Mouse (Mus musculus): Measurements from ENCODE around the gene Eif4enif1. TPM values are rescaled to one million over a fixed set of nuclear protein-coding genes. Genes with fewer than 3 reads are reported as not detected.

The Eif4enif1 gene
- polyA plus RNA-seq, 1 experiment from 2014 or later = 69.4 TPM

DNA sequence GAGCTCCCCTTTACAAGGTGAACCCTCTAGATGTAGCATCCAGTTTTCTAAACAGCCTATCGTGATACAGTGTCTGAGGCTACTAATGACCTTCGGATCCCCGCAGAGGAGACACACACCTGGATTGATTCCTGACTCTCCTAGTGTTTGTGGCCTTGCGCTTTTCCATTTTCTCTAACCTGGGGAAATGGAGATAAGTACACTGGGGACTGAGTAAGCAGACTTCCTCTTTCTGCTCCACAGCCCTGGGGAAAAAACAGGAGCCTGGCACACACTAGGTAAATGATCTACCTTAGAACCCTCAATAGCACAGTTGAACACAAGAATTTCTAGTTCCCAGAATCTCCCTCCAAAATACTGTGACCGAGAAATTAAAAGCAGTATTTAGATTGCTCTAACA is 85.7 kb downstream of the Eif4enif1 start:
- no peak for DNase-seq (ENCODE audit: low spot score)
- H3K36me3 ChIP-seq (ENCODE audit: control insufficient read depth, insufficient read depth, low read length) = no peaks in the 10 kb centered on the region
- peak overlapping the region; percentile 93 for H3K4me2 ChIP-seq (replicated peaks; ENCODE audit: low read depth, low read length)
- WGBS = 65% methylated on average over 5 of the region's 5 CpGs
- H3K27me3 ChIP-seq (ENCODE audit: control insufficient read depth, insufficient read depth, low read length) = no peaks in the 10 kb centered on the region
- peaks cover 2% of the 10 kb centered on the region; the same call in 1 of the 2 replicates for H3K4me1 ChIP-seq (replicated peaks; ENCODE audit: control insufficient read depth, insufficient read depth, low read length)
- H3K9me3 ChIP-seq (ENCODE audit: control insufficient read depth, low read length) = no peaks in the 10 kb centered on the region
- no peak overlapping the region for H3K27ac ChIP-seq (ENCODE audit: low read depth, low read length)
- H3K4me3 ChIP-seq (ENCODE audit: low read depth, low read length) = no peak overlapping the region; the same call in 1 of the 2 replicates
- ATAC-seq (ENCODE audit: low FRiP score) = no peak
- peak overlapping the region; percentile 98 for H3K9ac ChIP-seq (ENCODE audit: low read depth, low read length)

DNA sequence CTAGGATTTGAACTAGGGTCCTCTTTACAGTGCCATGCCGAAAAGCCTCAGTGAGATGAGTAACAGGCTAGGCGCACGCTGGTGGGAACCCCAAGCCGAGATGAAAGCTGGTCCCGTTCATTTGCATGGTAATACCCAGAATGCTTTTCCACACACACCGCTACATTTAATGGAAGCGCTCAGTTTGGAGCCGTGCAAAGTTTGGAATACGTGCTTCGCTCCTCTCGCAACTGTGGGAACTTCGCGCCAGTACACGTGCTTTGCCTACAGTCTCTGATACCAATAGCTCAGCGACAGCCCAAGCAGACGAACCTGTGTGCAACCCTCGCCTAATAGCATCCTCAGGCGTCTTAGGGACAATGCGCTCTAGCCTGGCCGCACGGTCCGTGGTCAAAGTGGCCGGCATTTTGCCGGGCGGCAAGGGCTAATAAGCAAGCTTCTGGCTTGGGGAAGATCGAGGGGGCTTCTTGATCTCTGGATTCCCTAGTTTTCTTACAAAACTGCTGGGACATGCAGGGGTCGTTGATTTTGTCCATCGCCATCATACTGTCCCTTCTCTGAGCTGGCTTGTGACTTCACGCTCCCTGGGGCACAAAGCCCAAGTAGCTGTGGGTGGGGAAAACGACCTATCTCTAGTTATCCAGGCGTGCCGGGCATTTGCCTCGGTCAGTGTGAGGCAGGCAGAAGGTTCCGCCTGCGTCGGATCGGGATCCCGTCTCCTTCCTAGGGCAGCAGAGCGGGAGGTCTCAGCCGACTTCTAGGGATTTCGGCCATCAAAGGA is 86.5 kb downstream of the Eif4enif1 start, which contains the start of gene Patz1:
TSS of gene Patz1 (plus strand) at position 354 of the 781 bp plus-strand sequence.
- Histone ChIP-seq H3K4me2 (replicated peaks; ENCODE audit: low read depth, low read length) (peak within 1 kb of the TSS; percentile 93), H3K9ac (ENCODE audit: low read depth, low read length) (peak within 1 kb of the TSS; percentile 98), H3K27me3 (ENCODE audit: control insufficient read depth, insufficient read depth, low read length) (no peaks in the 10 kb centered on the region), H3K4me3 (ENCODE audit: low read depth, low read length) (peak within 1 kb of the TSS; percentile 96), H3K27ac (ENCODE audit: low read depth, low read length) (peak within 1 kb of the TSS; percentile 100), H3K4me1 (replicated peaks; ENCODE audit: control insufficient read depth, insufficient read depth, low read length) (peaks cover 5% of the 10 kb centered on the region), H3K9me3 (ENCODE audit: control insufficient read depth, low read length) (no peaks in the 10 kb centered on the region), H3K36me3 (ENCODE audit: control insufficient read depth, insufficient read depth, low read length) (no peaks in the 10 kb centered on the region; the same call in 1 of the 2 replicates)
- ATAC-seq (ENCODE audit: low FRiP score) (peak; percentile 39), DNase-seq (ENCODE audit: low spot score) (peak; percentile 78)
- WGBS = under 1% methylated on average over 41 of the region's 41 CpGs

DNA sequence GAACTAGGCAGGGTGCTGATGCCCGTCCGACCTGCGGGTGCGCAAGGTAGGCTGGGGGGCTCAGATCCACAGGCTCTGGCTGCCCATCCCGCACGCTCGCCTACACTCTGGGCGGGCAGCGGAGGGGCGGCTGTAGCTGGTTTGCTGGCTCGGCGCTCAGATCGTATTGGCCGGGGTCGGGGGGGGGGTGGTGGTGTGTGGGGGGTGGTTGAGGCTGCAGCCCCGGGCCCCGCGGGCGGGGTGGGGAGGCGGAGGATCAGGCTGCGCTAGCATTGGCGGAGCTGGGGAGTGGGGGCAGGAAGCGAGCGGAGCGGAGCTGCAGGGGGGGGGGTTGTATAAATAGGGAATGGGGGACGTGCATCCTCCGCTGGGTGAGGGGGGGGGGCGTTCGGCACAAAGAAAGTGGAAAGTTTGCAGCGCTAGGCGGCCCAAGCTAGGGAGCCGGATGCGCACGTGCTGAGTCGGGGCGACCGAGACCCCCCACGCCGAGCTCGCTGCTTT is 87.2 kb downstream of the Eif4enif1 start:
- Histone ChIP-seq H3K4me1 (replicated peaks; ENCODE audit: control insufficient read depth, insufficient read depth, low read length) (peaks cover 12% of the 10 kb centered on the region), H3K9ac (ENCODE audit: low read depth, low read length) (peak overlapping the region; percentile 98), H3K36me3 (ENCODE audit: control insufficient read depth, insufficient read depth, low read length) (peaks cover 5% of the 10 kb centered on the region; the same call in 1 of the 2 replicates), H3K4me2 (replicated peaks; ENCODE audit: low read depth, low read length) (peak overlapping the region; percentile 93), H3K4me3 (ENCODE audit: low read depth, low read length) (peak overlapping the region; percentile 96), H3K27ac (ENCODE audit: low read depth, low read length) (peak overlapping the region; percentile 100), H3K27me3 (ENCODE audit: control insufficient read depth, insufficient read depth, low read length) (no peaks in the 10 kb centered on the region), H3K9me3 (ENCODE audit: control insufficient read depth, low read length) (no peaks in the 10 kb centered on the region)
- 1% methylated on average over 29 of the region's 40 CpGs for WGBS
- ATAC-seq (ENCODE audit: low FRiP score) = peak; percentile 82
- DNase-seq (ENCODE audit: low spot score) = peak; percentile 90

DNA sequence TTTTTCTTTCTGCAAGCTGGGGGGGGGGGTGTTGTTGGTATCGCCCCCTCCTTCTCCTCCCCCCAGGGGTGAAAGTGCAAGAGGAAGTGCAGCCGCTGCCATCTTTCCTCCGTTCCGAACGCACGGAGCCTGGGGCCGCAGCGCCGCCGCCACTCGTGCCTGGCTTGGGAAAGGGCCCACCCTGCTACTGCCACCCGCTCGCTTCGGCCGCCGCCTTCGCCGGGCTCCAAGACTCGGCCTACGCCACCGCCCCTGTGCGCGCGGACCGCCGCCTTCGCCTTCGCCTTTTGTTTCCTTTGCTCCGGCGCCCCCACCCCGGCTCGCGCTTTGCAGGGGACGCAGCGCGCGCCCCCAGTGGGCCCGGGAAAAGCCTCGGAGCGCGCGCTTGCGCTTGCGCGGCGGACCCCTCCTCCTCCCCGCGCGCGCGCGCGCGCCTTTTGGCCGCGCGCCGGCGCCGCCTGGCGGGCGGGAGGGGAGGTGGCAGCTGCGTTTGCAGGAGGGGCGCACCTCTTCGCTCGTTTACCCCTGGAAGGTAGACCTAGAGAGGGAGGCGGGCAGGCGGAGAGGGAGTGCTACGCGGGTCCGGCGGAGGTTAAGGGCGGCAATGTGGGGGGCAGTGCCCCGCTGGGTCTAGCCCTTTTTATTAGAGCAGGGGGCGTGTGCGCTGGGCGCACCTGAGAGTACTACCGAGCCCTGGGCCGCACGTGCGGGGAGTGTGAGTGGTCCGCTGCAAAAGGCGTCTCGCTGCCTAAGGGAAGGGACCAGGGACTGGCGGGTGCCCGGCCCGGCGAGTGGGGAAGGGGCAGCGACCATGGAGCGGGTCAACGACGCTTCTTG is 87.8 kb downstream of the Eif4enif1 start:
- H3K4me3 ChIP-seq (ENCODE audit: low read depth, low read length) = peak overlapping the region; percentile 96
- ATAC-seq (ENCODE audit: low FRiP score) (peak; percentile 48), DNase-seq (ENCODE audit: low spot score) (peak; percentile 98)
- no peaks in the 10 kb centered on the region for H3K27me3 ChIP-seq (ENCODE audit: control insufficient read depth, insufficient read depth, low read length)
- H3K9me3 ChIP-seq (ENCODE audit: control insufficient read depth, low read length) = no peaks in the 10 kb centered on the region
- peaks cover 18% of the 10 kb centered on the region for H3K4me1 ChIP-seq (replicated peaks; ENCODE audit: control insufficient read depth, insufficient read depth, low read length)
- H3K36me3 ChIP-seq (ENCODE audit: control insufficient read depth, insufficient read depth, low read length) = peaks cover 9% of the 10 kb centered on the region; the same call in 1 of the 2 replicates
- WGBS = 1% methylated on average over 72 of the region's 92 CpGs
- peak overlapping the region; percentile 93 for H3K4me2 ChIP-seq (replicated peaks; ENCODE audit: low read depth, low read length)
- peak overlapping the region; percentile 100 for H3K27ac ChIP-seq (ENCODE audit: low read depth, low read length)
- H3K9ac ChIP-seq (ENCODE audit: low read depth, low read length) = peak overlapping the region; percentile 98

DNA sequence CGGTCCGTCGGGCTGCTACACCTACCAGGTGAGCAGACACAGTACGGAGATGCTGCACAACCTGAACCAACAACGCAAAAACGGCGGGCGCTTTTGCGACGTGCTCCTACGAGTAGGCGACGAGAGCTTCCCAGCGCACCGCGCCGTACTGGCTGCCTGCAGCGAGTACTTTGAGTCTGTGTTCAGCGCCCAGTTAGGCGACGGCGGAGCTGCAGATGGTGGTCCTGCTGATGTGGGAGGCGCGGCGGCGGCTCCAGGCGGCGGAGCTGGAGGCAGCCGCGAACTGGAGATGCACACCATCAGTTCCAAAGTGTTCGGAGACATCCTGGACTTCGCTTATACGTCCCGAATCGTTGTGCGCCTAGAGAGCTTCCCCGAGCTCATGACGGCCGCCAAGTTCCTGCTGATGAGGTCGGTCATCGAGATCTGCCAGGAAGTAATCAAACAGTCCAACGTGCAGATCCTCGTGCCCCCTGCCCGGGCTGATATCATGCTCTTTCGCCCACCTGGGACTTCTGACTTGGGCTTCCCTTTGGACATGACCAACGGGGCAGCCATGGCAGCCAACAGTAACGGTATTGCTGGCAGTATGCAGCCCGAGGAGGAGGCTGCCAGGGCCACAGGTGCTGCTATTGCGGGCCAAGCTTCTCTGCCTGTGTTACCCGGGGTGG is 88.6 kb downstream of the Eif4enif1 start:
- WGBS = under 1% methylated on average over 50 of the region's 50 CpGs
- ATAC-seq (ENCODE audit: low FRiP score) (no peak), DNase-seq (ENCODE audit: low spot score) (peak; percentile 64)

DNA sequence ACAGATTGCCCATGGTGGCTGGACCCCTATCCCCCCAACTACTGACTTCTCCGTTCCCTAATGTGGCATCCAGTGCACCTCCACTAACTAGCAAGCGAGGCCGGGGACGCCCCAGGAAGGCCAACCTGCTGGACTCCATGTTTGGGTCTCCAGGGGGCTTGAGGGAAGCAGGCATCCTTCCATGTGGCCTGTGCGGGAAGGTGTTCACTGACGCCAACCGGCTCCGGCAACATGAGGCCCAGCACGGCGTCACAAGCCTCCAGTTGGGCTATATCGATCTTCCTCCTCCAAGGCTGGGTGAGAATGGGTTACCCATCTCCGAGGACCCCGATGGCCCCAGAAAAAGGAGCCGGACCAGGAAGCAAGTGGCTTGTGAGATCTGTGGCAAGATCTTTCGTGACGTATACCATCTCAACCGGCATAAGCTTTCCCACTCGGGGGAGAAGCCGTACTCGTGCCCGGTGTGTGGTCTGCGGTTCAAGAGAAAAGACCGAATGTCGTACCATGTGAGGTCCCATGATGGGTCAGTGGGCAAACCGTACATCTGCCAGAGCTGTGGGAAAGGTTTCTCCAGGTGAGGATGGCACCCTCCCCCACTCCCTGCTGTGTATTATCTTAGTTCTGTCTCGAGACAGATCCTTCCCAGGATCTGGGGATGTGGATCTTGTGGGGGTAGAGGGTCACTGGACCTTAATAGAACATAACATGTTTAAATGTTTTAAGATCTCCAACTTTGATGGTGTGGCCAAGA is 89.3 kb downstream of the Eif4enif1 start:
- Histone ChIP-seq H3K36me3 (ENCODE audit: control insufficient read depth, insufficient read depth, low read length) (peaks cover 14% of the 10 kb centered on the region), H3K27me3 (ENCODE audit: control insufficient read depth, insufficient read depth, low read length) (no peaks in the 10 kb centered on the region), H3K4me3 (ENCODE audit: low read depth, low read length) (peak overlapping the region; percentile 96), H3K9me3 (ENCODE audit: control insufficient read depth, low read length) (no peaks in the 10 kb centered on the region), H3K4me1 (replicated peaks; ENCODE audit: control insufficient read depth, insufficient read depth, low read length) (peaks cover 26% of the 10 kb centered on the region), H3K9ac (ENCODE audit: low read depth, low read length) (peak overlapping the region; percentile 98), H3K27ac (ENCODE audit: low read depth, low read length) (peak overlapping the region; percentile 100), H3K4me2 (replicated peaks; ENCODE audit: low read depth, low read length) (peak overlapping the region; percentile 93)
- under 1% methylated on average over 26 of the region's 26 CpGs for WGBS
- DNase-seq (ENCODE audit: low spot score) (peak; percentile 61), ATAC-seq (ENCODE audit: low FRiP score) (no peak)

More for the DNA sequence above, 88.6 kb downstream of the Eif4enif1 start:
- H3K9ac ChIP-seq (ENCODE audit: low read depth, low read length) = peak overlapping the region; percentile 98
- no peaks in the 10 kb centered on the region for H3K9me3 ChIP-seq (ENCODE audit: control insufficient read depth, low read length)
- peak overlapping the region; percentile 96 for H3K4me3 ChIP-seq (ENCODE audit: low read depth, low read length)
- H3K27ac ChIP-seq (ENCODE audit: low read depth, low read length) = peak overlapping the region; percentile 100
- no peaks in the 10 kb centered on the region for H3K27me3 ChIP-seq (ENCODE audit: control insufficient read depth, insufficient read depth, low read length)
- peaks cover 10% of the 10 kb centered on the region for H3K36me3 ChIP-seq (ENCODE audit: control insufficient read depth, insufficient read depth, low read length)
- peaks cover 22% of the 10 kb centered on the region for H3K4me1 ChIP-seq (replicated peaks; ENCODE audit: control insufficient read depth, insufficient read depth, low read length)
- peak overlapping the region; percentile 93 for H3K4me2 ChIP-seq (replicated peaks; ENCODE audit: low read depth, low read length)

DNA sequence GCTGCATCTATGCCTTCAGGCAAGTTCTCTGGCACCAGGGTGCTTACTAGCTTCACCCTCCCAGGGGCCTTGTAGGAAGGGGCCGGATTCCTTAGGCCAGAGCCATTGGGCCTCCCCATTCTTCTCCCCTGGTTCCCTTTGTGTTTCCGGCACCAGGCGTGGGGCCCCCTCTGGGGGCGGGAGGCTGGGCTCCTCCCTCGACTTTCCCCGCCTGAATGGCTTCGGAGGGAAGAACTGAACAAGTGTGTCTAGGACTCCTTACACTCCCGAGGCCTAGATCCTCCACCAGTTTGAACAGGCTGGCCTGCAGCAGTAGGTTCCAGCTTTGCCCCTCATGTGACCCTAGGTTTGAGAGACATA is 89.8 kb downstream of the Eif4enif1 start:
- peak overlapping the region; percentile 93 for H3K4me2 ChIP-seq (replicated peaks; ENCODE audit: low read depth, low read length)
- peak overlapping the region; percentile 98 for H3K9ac ChIP-seq (ENCODE audit: low read depth, low read length)
- peak overlapping the region; percentile 96 for H3K4me3 ChIP-seq (ENCODE audit: low read depth, low read length)
- H3K36me3 ChIP-seq (ENCODE audit: control insufficient read depth, insufficient read depth, low read length) = peaks cover 16% of the 10 kb centered on the region
- H3K9me3 ChIP-seq (ENCODE audit: control insufficient read depth, low read length) = no peaks in the 10 kb centered on the region
- no peaks in the 10 kb centered on the region for H3K27me3 ChIP-seq (ENCODE audit: control insufficient read depth, insufficient read depth, low read length)
- DNase-seq (ENCODE audit: low spot score) (peak; percentile 86), ATAC-seq (ENCODE audit: low FRiP score) (peak; percentile 17; the same call in 1 of the 2 replicates)
- WGBS = 0% methylated on average over 8 of the region's 8 CpGs
- peak overlapping the region; percentile 100 for H3K27ac ChIP-seq (ENCODE audit: low read depth, low read length)
- peaks cover 26% of the 10 kb centered on the region for H3K4me1 ChIP-seq (replicated peaks; ENCODE audit: control insufficient read depth, insufficient read depth, low read length)
